Mouse (Mus musculus): ENCODE data around the gene Wars. TPM values are rescaled to one million over a fixed set of nuclear protein-coding genes. Genes with fewer than 3 reads are reported as not detected.
A peak's percentile ranks its signal among the peaks of the same experiment; 100 is the strongest.

The Wars gene
- total and polyA plus RNA-seq, 3 experiments, result 53.2 to 66.3 (median 61.5) TPM

GRCm38 (mm10) chr12:108909846-108910433, 16.0 kb upstream of the Wars start:
- DNase-seq, result no peak

- DNase-seq, result no peak
Measured at GRCm38 (mm10) chr12:108906398-108906797, 12.4 kb upstream of the Wars start.

GRCm38 (mm10) chr12:108905620-108906302, 11.8 kb upstream of the Wars start:
- DNase-seq, result no peak

GRCm38 (mm10) chr12:108904276-108904653, 10.3 kb upstream of the Wars start:
- peak; percentile 46 for DNase-seq

GRCm38 (mm10) chr12:108903600-108904275, 9.8 kb upstream of the Wars start:
- peak; percentile 67 for DNase-seq

- peak; percentile 56 for DNase-seq
Measured at GRCm38 (mm10) chr12:108902940-108903339, 9.0 kb upstream of the Wars start.

- no peak for DNase-seq
Measured at GRCm38 (mm10) chr12:108901346-108901745, 7.4 kb upstream of the Wars start.

- peak; percentile 39 for DNase-seq
Measured at GRCm38 (mm10) chr12:108896006-108896405, 2.0 kb upstream of the Wars start.

- no peak for DNase-seq
Measured at GRCm38 (mm10) chr12:108894432-108894816, 450 bp upstream of the Wars start.

GRCm38 (mm10) chr12:108892989-108893714, 822 bp downstream of the Wars start, which contains the start of gene Wdr25:
Wdr25 (plus strand) TSS chr12:108893631.
- DNase-seq, result peak; percentile 24

- DNase-seq, result no peak
Measured at GRCm38 (mm10) chr12:108888632-108889031, 5.3 kb downstream of the Wars start.

GRCm38 (mm10) chr12:108887077-108887476, 6.9 kb downstream of the Wars start:
- DNase-seq, result no peak

- no peak for DNase-seq
Measured at GRCm38 (mm10) chr12:108885906-108886305, 8.1 kb downstream of the Wars start.

GRCm38 (mm10) chr12:108882776-108883175, 11.2 kb downstream of the Wars start:
- peak; percentile 49 for DNase-seq

- no peak for DNase-seq
Measured at GRCm38 (mm10) chr12:108881192-108881591, 12.8 kb downstream of the Wars start.

GRCm38 (mm10) chr12:108880606-108881005, 13.4 kb downstream of the Wars start:
- no peak for DNase-seq

- DNase-seq, result no peak
Measured at GRCm38 (mm10) chr12:108879138-108879537, 14.8 kb downstream of the Wars start.

GRCm38 (mm10) chr12:108873122-108873521, 20.9 kb downstream of the Wars start:
- DNase-seq, result no peak

GRCm38 (mm10) chr12:108869575-108869974, 24.4 kb downstream of the Wars start:
- no peak for DNase-seq

- no peak for DNase-seq
Measured at GRCm38 (mm10) chr12:108865007-108865494, 28.9 kb downstream of the Wars start.

GRCm38 (mm10) chr12:108858486-108858885, 35.5 kb downstream of the Wars start:
- DNase-seq, result no peak

GRCm38 (mm10) chr12:108857589-108858184, 36.3 kb downstream of the Wars start:
- DNase-seq, result no peak
